Mouse (Mus musculus): ENCODE data around the gene Slc8a2.

DNA sequence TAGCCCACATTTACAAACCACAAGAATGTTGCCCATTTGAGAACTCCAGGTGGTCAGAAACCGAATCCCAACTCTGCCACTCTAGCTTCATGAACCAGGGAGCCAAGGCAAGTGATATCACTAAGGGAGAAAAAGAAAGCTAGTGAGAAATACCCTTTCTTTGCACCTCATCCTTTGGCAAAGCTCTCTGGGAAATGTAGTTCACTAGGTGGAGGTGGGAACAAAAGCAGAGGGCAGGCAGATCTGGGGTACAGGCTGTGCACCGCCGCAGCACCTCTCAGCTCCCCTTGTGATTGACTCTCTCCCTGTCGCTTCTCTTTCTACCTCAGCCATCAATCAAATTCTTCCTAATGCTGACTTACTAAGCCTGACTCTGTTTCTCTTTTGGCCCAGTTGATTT lies 48.5 kb downstream of the Slc8a2 start:
- TF ChIP-seq CTCF (IDR thresholded peaks at IDR 0.05; ENCODE audit: extremely low read depth, insufficient read length, insufficient replicate concordance, low read depth, low read length) (no peak), POLR2A (IDR thresholded peaks at IDR 0.05; ENCODE audit: low read depth, low read length) (no peak)

All from small intestine, adult 2 months (tissue).